Mouse (Mus musculus): ENCODE data around the gene Usp40. TPM values are rescaled to one million over a fixed set of nuclear protein-coding genes. Genes with fewer than 3 reads are reported as not detected.

Gene Usp40
- polyA plus RNA-seq, 1 experiment from 2014 or later, result 17.9 TPM

- Histone ChIP-seq H3K27me3 (replicated peaks; ENCODE audit: control insufficient read depth, insufficient read depth, low read length) (no peaks in the 10 kb centered on the region), H3K9me3 (ENCODE audit: control insufficient read depth, low read length) (no peaks in the 10 kb centered on the region), H3K4me3 (ENCODE audit: low read depth, low read length) (no peak overlapping the region), H3K4me2 (no peak overlapping the region), H3K27ac (ENCODE audit: low read depth, low read length) (no peak overlapping the region), H3K36me3 (ENCODE audit: control insufficient read depth, insufficient read depth, low read length) (peaks cover 13% of the 10 kb centered on the region), H3K9ac (ENCODE audit: low read depth, low read length) (no peak overlapping the region), H3K4me1 (replicated peaks; ENCODE audit: control insufficient read depth, insufficient read depth, low read length) (0 out of 2 replicates have a peak, but pooled peaks cover 3% of the 10 kb centered on the region)
- DNase-seq (ENCODE audit: low spot score) (no peak), ATAC-seq (replicated peaks; ENCODE audit: low FRiP score) (no peak)
- WGBS, result 47% methylated on average over 2 of the region's 2 CpGs
Observed at GRCm38 (mm10) chr1:87935546-87935945, 72.8 kb downstream of the Usp40 start.

GRCm38 (mm10) chr1:87935095-87935494 lies 73.3 kb downstream of the Usp40 start:
- no peaks in the 10 kb centered on the region for H3K9me3 ChIP-seq (ENCODE audit: control insufficient read depth, low read length)
- no peak overlapping the region for H3K4me3 ChIP-seq (ENCODE audit: low read depth, low read length)
- 0 out of 2 replicates have a peak, but pooled peaks cover 3% of the 10 kb centered on the region for H3K4me1 ChIP-seq (replicated peaks; ENCODE audit: control insufficient read depth, insufficient read depth, low read length)
- ATAC-seq (replicated peaks; ENCODE audit: low FRiP score), result no peak
- no peak for DNase-seq (ENCODE audit: low spot score)
- no peak overlapping the region for H3K9ac ChIP-seq (ENCODE audit: low read depth, low read length)
- no peak overlapping the region for H3K4me2 ChIP-seq
- peaks cover 11% of the 10 kb centered on the region for H3K36me3 ChIP-seq (ENCODE audit: control insufficient read depth, insufficient read depth, low read length)
- 64% methylated on average over 9 of the region's 9 CpGs for WGBS
- H3K27ac ChIP-seq (ENCODE audit: low read depth, low read length), result no peak overlapping the region
- H3K27me3 ChIP-seq (replicated peaks; ENCODE audit: control insufficient read depth, insufficient read depth, low read length), result no peaks in the 10 kb centered on the region

GRCm38 (mm10) chr1:87933051-87933450 lies 75.3 kb downstream of the Usp40 start:
- Histone ChIP-seq H3K9ac (ENCODE audit: low read depth, low read length) (no peak overlapping the region), H3K4me2 (no peak overlapping the region), H3K4me3 (ENCODE audit: low read depth, low read length) (no peak overlapping the region), H3K36me3 (ENCODE audit: control insufficient read depth, insufficient read depth, low read length) (peaks cover 7% of the 10 kb centered on the region), H3K4me1 (replicated peaks; ENCODE audit: control insufficient read depth, insufficient read depth, low read length) (0 out of 2 replicates have a peak, but pooled peaks cover 3% of the 10 kb centered on the region), H3K27me3 (replicated peaks; ENCODE audit: control insufficient read depth, insufficient read depth, low read length) (no peaks in the 10 kb centered on the region), H3K27ac (ENCODE audit: low read depth, low read length) (no peak overlapping the region), H3K9me3 (ENCODE audit: control insufficient read depth, low read length) (no peaks in the 10 kb centered on the region)
- no peak for DNase-seq (ENCODE audit: low spot score)
- 92% methylated on average over 5 of the region's 5 CpGs for WGBS
- ATAC-seq (replicated peaks; ENCODE audit: low FRiP score), result no peak

GRCm38 (mm10) chr1:87929730-87930129 lies 78.6 kb downstream of the Usp40 start:
- H3K27ac ChIP-seq (ENCODE audit: low read depth, low read length), result no peak overlapping the region
- DNase-seq (ENCODE audit: low spot score), result no peak
- H3K27me3 ChIP-seq (replicated peaks; ENCODE audit: control insufficient read depth, insufficient read depth, low read length), result no peaks in the 10 kb centered on the region
- WGBS, result 81% methylated on average over 5 of the region's 5 CpGs
- H3K9ac ChIP-seq (ENCODE audit: low read depth, low read length), result no peak overlapping the region
- H3K4me2 ChIP-seq, result no peak overlapping the region
- no peaks in the 10 kb centered on the region for H3K9me3 ChIP-seq (ENCODE audit: control insufficient read depth, low read length)
- ATAC-seq (replicated peaks; ENCODE audit: low FRiP score), result no peak
- H3K4me3 ChIP-seq (ENCODE audit: low read depth, low read length), result no peak overlapping the region
- H3K4me1 ChIP-seq (replicated peaks; ENCODE audit: control insufficient read depth, insufficient read depth, low read length), result no peaks in the 10 kb centered on the region
- H3K36me3 ChIP-seq (ENCODE audit: control insufficient read depth, insufficient read depth, low read length), result peaks cover 21% of the 10 kb centered on the region

GRCm38 (mm10) chr1:87924888-87925287 lies 83.5 kb downstream of the Usp40 start:
- H3K27ac ChIP-seq (ENCODE audit: low read depth, low read length), result no peak overlapping the region
- H3K36me3 ChIP-seq (ENCODE audit: control insufficient read depth, insufficient read depth, low read length), result peaks cover 28% of the 10 kb centered on the region
- H3K4me3 ChIP-seq (ENCODE audit: low read depth, low read length), result no peak overlapping the region
- no peaks in the 10 kb centered on the region for H3K9me3 ChIP-seq (ENCODE audit: control insufficient read depth, low read length)
- no peak overlapping the region for H3K9ac ChIP-seq (ENCODE audit: low read depth, low read length)
- H3K4me2 ChIP-seq, result no peak overlapping the region
- no peaks in the 10 kb centered on the region for H3K27me3 ChIP-seq (replicated peaks; ENCODE audit: control insufficient read depth, insufficient read depth, low read length)
- WGBS, result 88% methylated on average over 4 of the region's 4 CpGs
- no peak for DNase-seq (ENCODE audit: low spot score)
- H3K4me1 ChIP-seq (replicated peaks; ENCODE audit: control insufficient read depth, insufficient read depth, low read length), result no peaks in the 10 kb centered on the region
- ATAC-seq (replicated peaks; ENCODE audit: low FRiP score), result no peak

GRCm38 (mm10) chr1:87922666-87923065 lies 85.7 kb downstream of the Usp40 start:
- 54% methylated on average over 1 of the region's 1 CpGs for WGBS
- Histone ChIP-seq H3K9ac (ENCODE audit: low read depth, low read length) (no peak overlapping the region), H3K36me3 (ENCODE audit: control insufficient read depth, insufficient read depth, low read length) (peaks cover 35% of the 10 kb centered on the region), H3K4me1 (replicated peaks; ENCODE audit: control insufficient read depth, insufficient read depth, low read length) (no peaks in the 10 kb centered on the region), H3K4me3 (ENCODE audit: low read depth, low read length) (no peak overlapping the region), H3K4me2 (no peak overlapping the region), H3K27me3 (replicated peaks; ENCODE audit: control insufficient read depth, insufficient read depth, low read length) (no peaks in the 10 kb centered on the region), H3K27ac (ENCODE audit: low read depth, low read length) (no peak overlapping the region), H3K9me3 (ENCODE audit: control insufficient read depth, low read length) (no peaks in the 10 kb centered on the region)
- no peak for DNase-seq (ENCODE audit: low spot score)
- no peak for ATAC-seq (replicated peaks; ENCODE audit: low FRiP score)

- Histone ChIP-seq H3K27ac (ENCODE audit: low read depth, low read length) (no peak overlapping the region), H3K27me3 (replicated peaks; ENCODE audit: control insufficient read depth, insufficient read depth, low read length) (no peaks in the 10 kb centered on the region), H3K4me1 (replicated peaks; ENCODE audit: control insufficient read depth, insufficient read depth, low read length) (no peaks in the 10 kb centered on the region), H3K4me2 (no peak overlapping the region), H3K36me3 (ENCODE audit: control insufficient read depth, insufficient read depth, low read length) (peaks cover 23% of the 10 kb centered on the region), H3K4me3 (ENCODE audit: low read depth, low read length) (no peak overlapping the region), H3K9me3 (ENCODE audit: control insufficient read depth, low read length) (no peaks in the 10 kb centered on the region), H3K9ac (ENCODE audit: low read depth, low read length) (no peak overlapping the region)
- no peak for ATAC-seq (replicated peaks; ENCODE audit: low FRiP score)
- no peak for DNase-seq (ENCODE audit: low spot score)
- 77% methylated on average over 3 of the region's 3 CpGs for WGBS
Observed at GRCm38 (mm10) chr1:87920056-87920614, 88.2 kb downstream of the Usp40 start.

- ATAC-seq (replicated peaks; ENCODE audit: low FRiP score) (no peak), DNase-seq (ENCODE audit: low spot score) (no peak)
- no peak overlapping the region for H3K9ac ChIP-seq (ENCODE audit: low read depth, low read length)
- no peak overlapping the region for H3K4me2 ChIP-seq
- no peak overlapping the region for H3K4me3 ChIP-seq (ENCODE audit: low read depth, low read length)
- H3K27ac ChIP-seq (ENCODE audit: low read depth, low read length), result no peak overlapping the region
- H3K36me3 ChIP-seq (ENCODE audit: control insufficient read depth, insufficient read depth, low read length), result peaks cover 12% of the 10 kb centered on the region; the same call in 1 of the 2 replicates
- no peaks in the 10 kb centered on the region for H3K27me3 ChIP-seq (replicated peaks; ENCODE audit: control insufficient read depth, insufficient read depth, low read length)
- WGBS, result 95% methylated on average over 2 of the region's 2 CpGs
- H3K4me1 ChIP-seq (replicated peaks; ENCODE audit: control insufficient read depth, insufficient read depth, low read length), result no peaks in the 10 kb centered on the region
- H3K9me3 ChIP-seq (ENCODE audit: control insufficient read depth, low read length), result no peaks in the 10 kb centered on the region
Observed at GRCm38 (mm10) chr1:87918061-87918460, 90.3 kb downstream of the Usp40 start.

GRCm38 (mm10) chr1:87917361-87917760 lies 91.0 kb downstream of the Usp40 start:
- no peak overlapping the region for H3K4me2 ChIP-seq
- H3K36me3 ChIP-seq (ENCODE audit: control insufficient read depth, insufficient read depth, low read length), result peaks cover 12% of the 10 kb centered on the region; the same call in 1 of the 2 replicates
- WGBS, result 97% methylated on average over 3 of the region's 3 CpGs
- no peak for DNase-seq (ENCODE audit: low spot score)
- 0 out of 2 replicates have a peak, but pooled peaks cover 1% of the 10 kb centered on the region for H3K4me1 ChIP-seq (replicated peaks; ENCODE audit: control insufficient read depth, insufficient read depth, low read length)
- ATAC-seq (replicated peaks; ENCODE audit: low FRiP score), result no peak
- no peak overlapping the region for H3K9ac ChIP-seq (ENCODE audit: low read depth, low read length)
- H3K27me3 ChIP-seq (replicated peaks; ENCODE audit: control insufficient read depth, insufficient read depth, low read length), result no peaks in the 10 kb centered on the region
- H3K27ac ChIP-seq (ENCODE audit: low read depth, low read length), result no peak overlapping the region
- H3K9me3 ChIP-seq (ENCODE audit: control insufficient read depth, low read length), result no peaks in the 10 kb centered on the region
- H3K4me3 ChIP-seq (ENCODE audit: low read depth, low read length), result no peak overlapping the region
